Mouse (Mus musculus) cortical plate, adult 2 months (tissue): Measurements from ENCODE around the gene St3gal6.

ENCODE experiments used
- CTCF ChIP-seq: fragments of 200-500 bp; IDR thresholded peaks from 2 replicates; pipeline ENCODE4 v1.5.1; 2011; ENCODE audit warnings: mild to moderate bottlenecking, control low read depth, low read length; ENCODE audit not compliant: insufficient read depth; ENCODE audit errors: extremely low read depth
- POLR2A ChIP-seq: fragments of 200-500 bp; IDR thresholded peaks from 2 replicates; pipeline ENCODE4 v1.6.1; 2011; ENCODE audit warnings: mild to moderate bottlenecking, low read length, control low read depth; ENCODE audit not compliant: insufficient read depth; ENCODE audit errors: extremely low read depth

- TF ChIP-seq CTCF (peak; percentile 92), POLR2A (no peak)
Measured at GRCm38 (mm10) chr16:58454617-58455016, 69.4 kb downstream of the St3gal6 start.
